Mouse (Mus musculus): ENCODE data around the gene Akr1d1. TPM values are rescaled to one million over a fixed set of nuclear protein-coding genes. Genes with fewer than 3 reads are reported as not detected.

Akr1d1 gene
- polyA plus RNA-seq (2015; fragmentation: Nextera tagmentation; extraction: Ambion mirVana), result 0.21 and 0.44 TPM in 2 replicates

DNA sequence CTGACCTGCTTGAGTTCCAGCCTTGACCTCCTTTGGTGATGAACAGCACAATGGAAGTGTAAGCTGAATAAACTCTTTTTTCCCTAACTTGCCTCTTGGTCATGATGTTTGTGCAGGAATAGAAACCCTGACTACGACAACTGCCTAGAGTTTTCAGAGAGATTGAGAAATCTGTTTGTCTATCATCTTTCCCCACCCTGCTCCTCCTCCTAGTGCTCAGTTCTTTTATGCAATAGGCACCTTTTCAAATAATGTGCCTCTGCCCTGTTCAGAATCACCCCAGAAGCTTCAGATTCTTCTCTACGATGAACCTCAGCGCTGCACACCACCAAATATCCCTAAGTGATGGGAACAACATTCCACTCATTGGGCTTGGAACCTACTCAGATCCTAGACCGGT, at the start of gene Akr1d1:
TSS of gene Akr1d1 (plus strand) at position 234 of the 400 bp plus-strand sequence.
- Histone ChIP-seq H3K9ac (no peak within 1 kb of the TSS), H3K4me1 (replicated peaks) (no peaks in the 10 kb centered on the region), H3K4me3 (replicated peaks) (no peak within 1 kb of the TSS), H3K9me3 (no peaks in the 10 kb centered on the region), H3K4me2 (replicated peaks) (no peak within 1 kb of the TSS), H3K36me3 (no peaks in the 10 kb centered on the region), H3K27ac (no peak within 1 kb of the TSS), H3K27me3 (replicated peaks) (no peaks in the 10 kb centered on the region)
- 91% methylated on average over 4 of the region's 4 CpGs for WGBS
- ATAC-seq, result no peak

DNA sequence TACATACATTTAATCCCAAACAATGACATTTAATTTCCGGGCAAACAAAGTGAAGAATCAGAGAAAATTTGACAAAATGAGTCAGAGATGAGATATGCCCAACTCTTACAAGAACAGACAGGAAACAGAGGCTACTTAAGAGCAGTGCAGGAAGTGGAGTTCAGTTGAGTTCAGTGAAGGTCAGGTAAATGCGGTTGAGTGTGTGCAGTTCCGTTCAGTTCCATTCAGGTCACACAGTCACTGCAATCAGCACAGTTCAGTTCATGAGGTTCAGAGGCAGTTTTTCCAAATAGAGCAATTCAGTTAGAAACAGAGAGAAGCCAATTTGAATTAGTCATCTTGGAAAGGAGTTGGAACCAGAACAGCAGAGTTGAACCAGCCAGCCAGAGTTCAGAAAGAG, 48.8 kb upstream of the Akr1d1 start:
- no peak overlapping the region for H3K4me3 ChIP-seq (replicated peaks)
- no peaks in the 10 kb centered on the region for H3K27me3 ChIP-seq (replicated peaks)
- H3K9me3 ChIP-seq, result no peaks in the 10 kb centered on the region
- no peaks in the 10 kb centered on the region for H3K4me1 ChIP-seq (replicated peaks)
- no peak overlapping the region for H3K27ac ChIP-seq
- H3K4me2 ChIP-seq (replicated peaks), result no peak overlapping the region
- no peak for ATAC-seq
- WGBS, result 77% methylated on average over 3 of the region's 3 CpGs
- no peak overlapping the region for H3K9ac ChIP-seq
- H3K36me3 ChIP-seq, result no peaks in the 10 kb centered on the region

DNA sequence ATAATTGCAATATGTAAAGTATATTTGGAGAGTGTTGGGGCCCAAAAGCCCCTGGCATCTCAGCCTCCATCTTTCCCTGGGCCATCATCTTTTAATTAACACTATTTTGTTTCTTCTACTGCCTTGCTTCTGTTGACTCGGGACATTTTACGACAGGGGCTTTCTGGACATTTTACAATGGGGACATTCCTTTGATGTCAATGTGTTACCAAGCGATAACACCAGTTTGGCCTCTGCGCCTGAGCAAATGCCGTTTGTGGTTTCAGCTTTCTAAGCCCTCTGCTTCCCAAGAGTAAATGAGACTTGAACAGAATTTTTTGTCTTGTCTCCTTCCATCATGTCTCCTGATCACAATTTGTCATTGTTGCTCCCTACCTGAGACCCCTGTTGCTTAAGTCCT, 46.7 kb upstream of the Akr1d1 start:
- WGBS, result 23% methylated on average over 5 of the region's 5 CpGs
- H3K4me3 ChIP-seq (replicated peaks), result no peak overlapping the region
- H3K9me3 ChIP-seq, result no peaks in the 10 kb centered on the region
- no peak overlapping the region for H3K9ac ChIP-seq
- H3K4me1 ChIP-seq (replicated peaks), result no peaks in the 10 kb centered on the region
- H3K4me2 ChIP-seq (replicated peaks), result no peak overlapping the region
- H3K27me3 ChIP-seq (replicated peaks), result no peaks in the 10 kb centered on the region
- H3K36me3 ChIP-seq, result no peaks in the 10 kb centered on the region
- no peak overlapping the region for H3K27ac ChIP-seq
- no peak for ATAC-seq

DNA sequence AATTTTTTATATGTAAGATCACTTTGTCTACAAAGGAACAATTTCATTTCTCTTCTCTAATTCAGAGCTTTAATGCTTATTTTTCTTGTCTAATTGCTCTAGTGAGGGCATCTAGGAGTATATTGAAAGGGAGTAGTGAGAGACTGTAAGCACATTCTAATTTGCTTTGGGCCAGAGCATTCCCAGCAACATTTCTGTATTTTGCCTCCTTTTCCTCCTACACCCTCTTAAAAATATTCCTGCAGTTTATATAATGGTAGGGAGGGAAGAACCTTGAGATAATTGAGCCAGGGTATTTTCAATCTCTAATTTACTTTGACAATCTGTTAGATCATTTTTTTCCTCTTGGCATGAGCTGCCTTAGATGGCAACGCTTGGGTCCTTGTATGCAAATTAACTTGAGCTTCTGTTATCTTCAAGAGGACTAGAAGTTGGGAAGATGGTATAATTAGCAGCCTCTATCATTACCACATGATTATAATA, 45.3 kb upstream of the Akr1d1 start:
- H3K27me3 ChIP-seq (replicated peaks), result no peaks in the 10 kb centered on the region
- H3K9ac ChIP-seq, result no peak overlapping the region
- ATAC-seq, result no peak
- H3K36me3 ChIP-seq, result no peaks in the 10 kb centered on the region
- no peak overlapping the region for H3K27ac ChIP-seq
- WGBS, result 72% methylated on average over 1 of the region's 1 CpGs
- no peak overlapping the region for H3K4me2 ChIP-seq (replicated peaks)
- no peaks in the 10 kb centered on the region for H3K4me1 ChIP-seq (replicated peaks)
- no peaks in the 10 kb centered on the region for H3K9me3 ChIP-seq
- H3K4me3 ChIP-seq (replicated peaks), result no peak overlapping the region

DNA sequence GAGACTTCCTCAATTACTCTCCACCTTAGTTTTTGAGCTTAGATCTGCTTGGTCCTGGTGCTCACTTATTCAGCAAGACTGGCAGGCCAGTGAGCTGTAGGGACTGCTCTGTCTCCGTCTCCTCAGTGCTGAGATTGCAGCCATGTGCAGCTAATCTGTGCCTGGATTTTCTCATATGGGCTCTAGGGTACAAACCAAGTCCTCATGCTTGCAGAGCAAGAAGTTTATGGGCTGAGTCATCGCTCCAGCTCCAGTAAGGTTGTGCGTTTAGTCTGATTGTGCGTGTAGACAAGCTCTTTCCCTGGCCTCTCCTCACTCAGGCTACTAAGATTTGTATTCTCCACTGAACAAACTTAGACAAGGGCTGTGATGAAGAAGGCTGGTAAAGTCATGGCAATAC, 43.5 kb upstream of the Akr1d1 start:
- WGBS, result 46% methylated on average over 4 of the region's 4 CpGs
- no peaks in the 10 kb centered on the region for H3K27me3 ChIP-seq (replicated peaks)
- no peak overlapping the region for H3K4me2 ChIP-seq (replicated peaks)
- no peak overlapping the region for H3K4me3 ChIP-seq (replicated peaks)
- no peaks in the 10 kb centered on the region for H3K9me3 ChIP-seq
- no peaks in the 10 kb centered on the region for H3K36me3 ChIP-seq
- ATAC-seq, result no peak
- no peak overlapping the region for H3K27ac ChIP-seq
- no peaks in the 10 kb centered on the region for H3K4me1 ChIP-seq (replicated peaks)
- no peak overlapping the region for H3K9ac ChIP-seq

DNA sequence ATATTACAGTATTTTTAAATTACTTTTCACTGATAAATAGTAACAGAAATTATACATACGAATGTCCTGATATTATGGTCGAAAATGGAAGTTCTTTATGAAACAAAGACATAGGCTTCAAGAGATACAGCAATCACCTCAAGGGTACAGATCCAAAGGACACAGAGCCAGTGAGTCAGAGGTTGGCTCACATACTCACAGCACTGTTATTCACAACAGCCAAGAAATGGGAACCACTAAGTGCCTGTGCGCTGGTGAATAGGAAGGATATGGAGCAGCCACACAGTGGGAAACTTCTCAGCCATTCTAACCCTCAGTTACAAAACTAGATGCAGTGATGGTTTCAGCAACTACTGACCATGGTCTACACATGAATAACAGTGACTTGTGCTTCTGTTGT, 37.7 kb upstream of the Akr1d1 start:
- 85% methylated on average over 3 of the region's 3 CpGs for WGBS
- Histone ChIP-seq H3K9me3 (no peaks in the 10 kb centered on the region), H3K4me3 (replicated peaks) (no peak overlapping the region), H3K4me2 (replicated peaks) (no peak overlapping the region), H3K27ac (no peak overlapping the region), H3K4me1 (replicated peaks) (no peaks in the 10 kb centered on the region), H3K27me3 (replicated peaks) (no peaks in the 10 kb centered on the region), H3K9ac (no peak overlapping the region), H3K36me3 (no peaks in the 10 kb centered on the region)
- ATAC-seq, result no peak

DNA sequence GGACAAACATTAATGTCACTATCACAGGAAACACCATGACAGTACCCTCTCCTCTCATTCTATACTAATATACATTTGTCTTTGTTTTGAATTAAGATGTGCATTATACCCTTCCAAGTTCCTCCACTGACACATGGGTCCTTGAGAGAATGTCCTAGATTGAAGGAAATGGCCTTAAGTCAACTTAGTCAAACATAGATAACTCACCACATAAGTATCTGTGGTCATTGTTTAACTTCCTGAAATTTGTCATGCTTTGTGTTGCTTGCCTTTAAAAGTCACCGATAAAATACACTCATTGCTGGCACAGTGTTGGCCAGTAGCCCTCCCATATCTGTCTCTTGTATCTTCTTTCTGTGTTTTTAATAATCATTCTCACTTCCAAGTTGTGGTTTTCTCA, 35.0 kb upstream of the Akr1d1 start:
- ATAC-seq, result no peak
- 71% methylated on average over 1 of the region's 1 CpGs for WGBS
- no peaks in the 10 kb centered on the region for H3K9me3 ChIP-seq
- no peaks in the 10 kb centered on the region for H3K4me1 ChIP-seq (replicated peaks)
- H3K27ac ChIP-seq, result no peak overlapping the region
- no peak overlapping the region for H3K4me3 ChIP-seq (replicated peaks)
- H3K4me2 ChIP-seq (replicated peaks), result no peak overlapping the region
- H3K27me3 ChIP-seq (replicated peaks), result no peaks in the 10 kb centered on the region
- H3K9ac ChIP-seq, result no peak overlapping the region
- H3K36me3 ChIP-seq, result no peaks in the 10 kb centered on the region

DNA sequence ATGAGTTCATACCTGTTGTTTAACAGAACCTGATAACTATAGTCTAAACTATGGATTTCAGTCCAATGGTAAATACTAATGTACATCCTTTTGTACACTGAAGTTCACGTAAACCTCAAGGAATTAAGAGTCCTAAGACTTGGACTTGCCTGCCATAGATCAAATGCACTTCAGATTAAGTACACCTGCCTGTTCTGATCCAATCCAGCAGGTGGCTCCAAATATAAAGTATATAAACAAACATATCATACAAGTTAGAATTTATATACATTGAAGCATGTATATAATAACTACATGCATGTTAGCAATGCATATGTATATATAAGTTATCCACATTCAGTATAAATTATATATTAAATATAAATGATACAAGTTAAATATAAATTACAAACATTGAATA, 33.1 kb upstream of the Akr1d1 start:
- H3K4me2 ChIP-seq (replicated peaks), result no peak overlapping the region
- H3K36me3 ChIP-seq, result no peaks in the 10 kb centered on the region
- no peak overlapping the region for H3K27ac ChIP-seq
- H3K27me3 ChIP-seq (replicated peaks), result no peaks in the 10 kb centered on the region
- 79% methylated on average over 1 of the region's 1 CpGs for whole genome bisulfite sequencing
- H3K9ac ChIP-seq, result no peak overlapping the region
- no peaks in the 10 kb centered on the region for H3K4me1 ChIP-seq (replicated peaks)
- no peak overlapping the region for H3K4me3 ChIP-seq (replicated peaks)
- no peak for ATAC-seq
- no peaks in the 10 kb centered on the region for H3K9me3 ChIP-seq

DNA sequence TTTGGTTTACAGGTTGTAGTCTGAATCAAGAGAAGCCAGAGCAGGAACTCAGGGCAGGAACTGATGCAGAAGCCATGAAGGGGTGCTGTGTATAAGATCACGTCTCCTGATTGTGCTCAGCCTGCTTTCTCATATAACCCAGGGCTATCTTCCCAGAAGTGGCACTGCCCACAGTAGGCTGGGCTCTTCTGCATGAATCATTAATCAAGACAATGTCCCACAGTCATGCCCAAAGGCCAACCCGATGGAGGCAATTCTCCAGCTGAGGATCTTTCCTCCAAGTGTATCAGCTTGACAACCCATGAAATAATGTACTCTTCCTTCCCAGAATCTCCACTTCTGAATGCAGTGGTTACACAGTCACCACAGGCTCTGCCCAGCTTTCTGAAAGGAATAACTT, 24.4 kb upstream of the Akr1d1 start:
- H3K4me2 ChIP-seq (replicated peaks), result no peak overlapping the region
- H3K4me1 ChIP-seq (replicated peaks), result 0 out of 2 replicates have a peak, but pooled peaks cover 2% of the 10 kb centered on the region
- no peaks in the 10 kb centered on the region for H3K27me3 ChIP-seq (replicated peaks)
- H3K4me3 ChIP-seq (replicated peaks), result no peak overlapping the region
- H3K9ac ChIP-seq, result no peak overlapping the region
- no peak overlapping the region for H3K27ac ChIP-seq
- 74% methylated on average over 2 of the region's 2 CpGs for WGBS
- H3K9me3 ChIP-seq, result no peaks in the 10 kb centered on the region
- H3K36me3 ChIP-seq, result no peaks in the 10 kb centered on the region
- no peak for ATAC-seq

DNA sequence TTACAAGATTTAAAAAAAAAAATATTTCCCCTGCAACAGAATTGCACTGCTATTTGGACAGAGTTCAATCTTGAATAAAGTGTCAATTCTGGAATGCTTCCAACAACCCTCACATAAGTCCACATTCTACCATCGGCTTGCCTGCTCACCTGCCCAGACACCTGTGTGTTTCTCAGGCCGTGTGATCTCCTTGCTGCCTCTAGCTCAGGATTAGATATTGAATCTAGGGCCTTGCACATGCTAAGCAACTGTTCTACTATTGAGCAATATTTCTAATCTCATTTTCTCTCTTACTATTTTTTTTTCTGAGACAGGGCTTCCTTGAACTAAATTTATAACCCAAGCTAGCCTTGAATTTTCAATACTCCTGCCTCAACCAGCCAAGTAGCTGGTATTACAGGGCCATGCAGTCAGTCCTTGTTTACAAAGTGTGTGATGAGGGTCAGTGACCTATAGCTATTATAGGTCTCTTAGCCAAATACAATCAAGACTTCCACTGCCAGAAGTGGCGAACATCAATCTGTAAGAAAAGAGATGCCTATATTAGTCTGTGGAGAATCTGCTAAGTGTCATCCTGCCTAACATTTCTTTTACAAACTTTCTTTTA, 23.0 kb upstream of the Akr1d1 start:
- no peaks in the 10 kb centered on the region for H3K9me3 ChIP-seq
- peak; percentile 77 for ATAC-seq
- 29% methylated on average over 3 of the region's 3 CpGs for WGBS
- no peak overlapping the region for H3K4me2 ChIP-seq (replicated peaks)
- no peak overlapping the region for H3K9ac ChIP-seq
- H3K4me3 ChIP-seq (replicated peaks), result no peak overlapping the region
- no peak overlapping the region for H3K27ac ChIP-seq
- 0 out of 2 replicates have a peak, but pooled peaks cover 2% of the 10 kb centered on the region for H3K4me1 ChIP-seq (replicated peaks)
- no peaks in the 10 kb centered on the region for H3K27me3 ChIP-seq (replicated peaks)
- no peaks in the 10 kb centered on the region for H3K36me3 ChIP-seq

DNA sequence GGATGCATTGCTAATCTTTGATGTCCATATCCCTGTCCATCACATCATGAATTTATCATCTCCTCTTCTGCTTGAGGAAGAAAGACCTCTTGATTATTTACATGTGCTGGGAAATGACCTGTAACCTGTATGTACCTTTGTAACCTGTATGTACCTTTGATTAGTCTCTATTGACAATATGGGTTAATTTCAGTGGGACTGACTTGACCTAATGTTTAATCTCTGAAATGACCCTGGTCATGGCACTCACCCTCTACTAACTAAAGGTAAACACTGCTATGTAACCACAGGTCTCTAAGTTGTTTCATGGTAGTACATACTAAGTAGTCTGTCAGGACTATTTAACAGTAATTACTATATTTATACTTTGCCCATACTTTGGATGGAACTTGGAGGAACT, 19.2 kb upstream of the Akr1d1 start:
- H3K27ac ChIP-seq, result no peak overlapping the region
- ATAC-seq, result no peak
- H3K9ac ChIP-seq, result no peak overlapping the region
- H3K36me3 ChIP-seq, result no peaks in the 10 kb centered on the region
- H3K4me1 ChIP-seq (replicated peaks), result 0 out of 2 replicates have a peak, but pooled peaks cover 2% of the 10 kb centered on the region
- no peaks in the 10 kb centered on the region for H3K27me3 ChIP-seq (replicated peaks)
- no peak overlapping the region for H3K4me3 ChIP-seq (replicated peaks)
- H3K9me3 ChIP-seq, result no peaks in the 10 kb centered on the region
- H3K4me2 ChIP-seq (replicated peaks), result no peak overlapping the region

DNA sequence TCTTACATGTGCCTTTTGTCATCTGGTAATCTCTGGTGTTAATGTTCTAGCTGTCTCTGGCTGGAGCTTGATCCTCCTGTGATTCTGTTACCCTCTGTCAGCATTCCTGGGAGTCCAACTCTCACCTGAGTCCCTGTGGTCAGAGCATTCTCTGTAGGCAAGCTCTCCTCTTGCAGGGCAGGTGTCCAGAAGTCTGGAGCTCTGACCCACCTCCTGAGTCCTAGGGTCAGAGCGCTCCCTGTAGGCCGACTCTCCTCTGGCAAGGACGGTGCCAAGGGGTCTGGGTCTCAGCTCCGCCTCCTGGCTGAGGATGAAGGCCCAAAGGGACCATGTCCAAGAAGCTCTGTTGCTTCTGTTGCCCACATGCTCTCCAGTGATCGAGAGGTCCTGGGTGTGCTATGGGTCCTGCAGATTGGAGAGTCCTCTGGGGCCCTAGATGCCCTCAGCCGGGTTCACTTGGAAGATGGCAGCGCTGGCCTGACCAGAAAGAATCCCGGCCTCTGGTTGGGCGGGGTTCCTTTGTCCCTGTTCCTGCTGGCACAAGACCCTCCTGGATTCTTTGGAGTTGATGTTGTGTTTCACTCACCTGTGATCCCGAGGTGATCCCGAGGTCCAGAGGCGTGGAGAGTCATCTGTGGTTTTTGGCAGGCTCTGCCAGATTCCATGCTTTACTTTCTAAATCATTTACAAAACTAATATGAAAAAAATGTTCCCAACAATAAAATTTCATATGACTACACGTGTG, 9.2 kb upstream of the Akr1d1 start:
- Histone ChIP-seq H3K4me2 (replicated peaks) (no peak overlapping the region), H3K27me3 (replicated peaks) (no peaks in the 10 kb centered on the region), H3K4me3 (replicated peaks) (no peak overlapping the region), H3K9me3 (no peaks in the 10 kb centered on the region), H3K27ac (no peak overlapping the region), H3K36me3 (no peaks in the 10 kb centered on the region), H3K9ac (no peak overlapping the region), H3K4me1 (replicated peaks) (no peaks in the 10 kb centered on the region)
- ATAC-seq, result no peak
- 87% methylated on average over 13 of the region's 13 CpGs for WGBS

DNA sequence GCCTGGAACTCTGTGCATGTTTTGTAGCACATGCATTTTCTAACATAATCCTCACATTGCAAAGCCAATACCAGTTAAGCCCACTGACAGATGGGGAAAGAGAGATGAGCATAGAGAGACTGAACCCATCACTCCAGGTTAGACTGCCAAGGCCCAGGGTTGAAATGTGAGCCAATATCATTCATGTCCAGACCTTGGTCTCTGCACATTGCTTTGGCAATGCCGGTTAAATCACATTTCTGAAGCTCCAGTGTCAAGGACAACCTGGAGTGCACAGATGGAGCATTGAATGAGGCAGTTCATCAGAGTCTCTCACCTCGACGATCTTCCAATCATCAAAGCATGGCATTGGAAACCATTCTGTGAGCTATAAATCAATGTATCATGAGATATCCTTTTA, 2.1 kb downstream of the Akr1d1 start:
- Histone ChIP-seq H3K36me3 (no peaks in the 10 kb centered on the region), H3K4me2 (replicated peaks) (no peak overlapping the region), H3K27ac (no peak overlapping the region), H3K4me1 (replicated peaks) (no peaks in the 10 kb centered on the region), H3K9ac (no peak overlapping the region), H3K4me3 (replicated peaks) (no peak overlapping the region), H3K9me3 (no peaks in the 10 kb centered on the region), H3K27me3 (replicated peaks) (no peaks in the 10 kb centered on the region)
- WGBS, result 88% methylated on average over 3 of the region's 3 CpGs
- no peak for ATAC-seq
